Mouse (Mus musculus) right cerebral cortex, adult 2 months (tissue): Measurements from ENCODE around the gene Sspo.

Source experiments
- DNase-seq, 2 experiments: peaks; one replicate each; pipeline ENCODE4 v3.0.0; 2021 to 2022; ENCODE audit warnings: low spot score in 2 of 2

Gene Sspo

DNA sequence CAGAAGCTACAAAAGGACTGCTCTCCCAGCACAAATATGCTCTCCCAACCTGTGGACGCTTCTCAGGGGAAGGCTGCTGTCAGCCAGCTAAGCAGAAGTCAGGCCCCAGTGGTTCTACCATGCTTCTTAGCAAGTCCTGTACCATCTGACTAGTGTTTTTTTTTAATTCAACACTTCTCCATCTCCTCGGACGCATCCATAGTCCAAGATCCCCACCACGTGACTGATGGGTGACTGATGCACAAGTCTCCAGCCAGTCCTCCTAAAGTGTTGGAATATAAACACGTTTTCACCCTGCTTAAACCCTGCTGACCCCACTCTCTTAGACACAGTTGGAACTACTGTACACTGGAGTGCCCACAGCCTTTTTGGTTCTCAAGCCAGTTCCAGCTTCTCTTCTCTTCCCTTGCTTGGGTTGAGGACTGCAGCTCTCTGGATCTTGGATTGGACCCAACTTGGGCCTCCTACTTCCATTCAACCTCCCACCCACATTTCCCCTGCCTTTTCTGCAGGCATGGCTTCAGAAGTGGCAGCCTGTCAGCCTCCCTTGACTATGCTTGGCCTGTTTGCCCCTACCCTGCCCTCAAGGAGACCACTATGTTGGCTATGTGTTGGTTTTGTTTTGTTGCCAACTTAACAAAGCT is 12.2 kb upstream of the Sspo start:
- DNase-seq, result no peak

- no peak for DNase-seq
These were observed 10.2 kb upstream of the Sspo start for GRCm38 (mm10) chr6:48437679-48438376.

- no peak for DNase-seq
These were observed 9.4 kb upstream of the Sspo start for GRCm38 (mm10) chr6:48438475-48439125.

DNA sequence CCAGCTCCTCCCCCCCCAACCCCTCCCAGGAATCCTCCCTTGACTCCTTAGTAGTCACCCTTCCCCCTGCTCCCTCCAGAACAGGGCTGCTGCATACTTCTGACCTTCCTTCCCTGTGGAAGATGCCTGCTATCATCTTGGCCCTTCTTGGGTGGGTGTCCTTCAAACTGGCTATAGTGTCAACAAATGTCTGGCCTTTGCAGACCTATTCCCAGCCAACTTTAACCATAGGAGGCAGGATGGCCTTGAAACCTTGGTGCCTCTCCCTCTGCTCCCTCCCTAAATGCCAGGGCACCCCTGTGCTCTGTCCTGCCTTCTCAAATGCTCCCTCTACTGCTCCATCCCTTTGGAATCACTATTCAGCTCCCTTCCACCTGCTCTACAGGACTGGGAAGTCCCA is 8.4 kb upstream of the Sspo start:
- DNase-seq, result no peak

- no peak for DNase-seq
These were observed 7.6 kb upstream of the Sspo start for GRCm38 (mm10) chr6:48440306-48441014.

DNA sequence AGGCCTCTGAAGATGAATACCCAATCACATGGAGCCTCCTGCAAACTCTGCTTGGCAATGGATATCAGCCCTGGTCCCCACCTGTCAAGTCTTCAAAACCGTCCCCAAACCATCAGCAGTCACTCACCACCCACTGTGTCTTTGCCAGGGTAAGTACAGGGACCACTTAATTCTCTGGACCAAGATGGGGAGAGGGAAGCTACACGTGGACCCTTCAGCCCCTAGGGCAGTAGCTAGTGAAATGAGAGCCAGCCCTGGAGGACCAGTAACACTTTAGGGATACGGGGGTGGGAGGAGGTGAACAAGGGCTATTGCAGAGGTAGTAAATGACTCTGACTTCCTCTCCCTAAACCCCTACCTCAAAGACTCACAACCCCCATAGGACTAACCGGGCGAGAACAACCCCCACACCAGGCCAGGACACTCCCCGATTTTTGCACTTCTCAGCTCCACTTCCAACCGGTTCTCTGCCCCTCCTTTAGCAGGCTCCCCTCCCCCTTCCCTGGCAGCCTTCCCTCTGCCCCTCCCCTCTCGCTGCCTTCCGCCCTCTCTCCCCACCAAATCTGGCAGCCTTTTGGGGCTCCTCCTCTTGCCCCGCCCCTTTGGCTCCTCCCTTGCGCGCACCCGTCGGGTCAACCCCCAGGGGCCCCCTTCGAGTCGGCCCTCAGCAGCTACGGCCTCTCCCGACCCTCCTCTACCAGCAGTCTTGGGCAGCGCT is 4.3 kb upstream of the Sspo start:
- peak; percentile 79 for DNase-seq

GRCm38 (mm10) chr6:48444310-48445180 is 3.5 kb upstream of the Sspo start:
- DNase-seq, result peak in 1 of 2 experiments; percentile 61

- peak; percentile 32 to 47 for DNase-seq
These were observed 2.6 kb upstream of the Sspo start, which contains the start of gene Zfp467 for GRCm38 (mm10) chr6:48445181-48446101. Gene Zfp467 (minus strand): TSS chr6:48445825.

GRCm38 (mm10) chr6:48446256-48446655 is 1.8 kb upstream of the Sspo start:
- DNase-seq, result no peak

DNA sequence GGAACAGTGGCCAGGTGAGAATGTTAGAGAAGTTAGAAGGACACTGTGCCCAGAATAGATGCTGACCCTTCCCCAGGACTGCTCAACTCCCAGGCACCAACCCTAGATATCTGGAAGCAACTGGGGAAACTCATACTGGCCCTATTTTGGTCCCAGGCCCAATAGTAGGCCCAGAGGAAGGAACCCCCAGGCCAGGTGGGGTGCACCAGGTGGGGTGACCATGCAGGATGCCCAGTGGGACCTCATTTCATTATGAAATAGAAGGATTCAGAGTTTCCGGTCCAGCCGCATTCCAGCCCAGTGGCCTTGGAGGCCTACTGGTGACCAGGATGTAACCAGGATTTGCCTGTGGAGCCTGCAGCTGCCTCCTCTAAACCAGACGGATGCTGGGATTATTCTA is 1.1 kb upstream of the Sspo start:
- no peak for DNase-seq

DNA sequence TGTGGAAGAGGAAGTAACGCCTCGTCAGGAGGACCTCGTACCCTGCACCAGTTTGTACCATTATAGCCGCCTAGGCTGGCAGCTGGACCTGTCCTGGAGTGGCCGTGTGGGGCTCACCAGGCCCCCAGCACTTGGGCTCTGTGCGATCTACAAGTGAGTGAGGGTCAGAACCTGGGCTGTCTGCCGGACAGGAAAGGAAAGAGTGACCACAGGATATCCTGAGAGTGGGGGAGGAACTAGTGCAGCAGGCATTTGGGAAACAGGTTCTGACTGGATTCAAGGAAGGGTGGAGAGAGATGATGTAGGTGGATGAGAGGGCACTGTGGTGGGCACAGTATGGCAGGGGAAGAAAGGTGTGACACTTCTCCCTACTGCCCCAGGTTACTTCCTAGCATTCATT is 498 bp downstream of the Sspo start:
- no peak for DNase-seq

DNA sequence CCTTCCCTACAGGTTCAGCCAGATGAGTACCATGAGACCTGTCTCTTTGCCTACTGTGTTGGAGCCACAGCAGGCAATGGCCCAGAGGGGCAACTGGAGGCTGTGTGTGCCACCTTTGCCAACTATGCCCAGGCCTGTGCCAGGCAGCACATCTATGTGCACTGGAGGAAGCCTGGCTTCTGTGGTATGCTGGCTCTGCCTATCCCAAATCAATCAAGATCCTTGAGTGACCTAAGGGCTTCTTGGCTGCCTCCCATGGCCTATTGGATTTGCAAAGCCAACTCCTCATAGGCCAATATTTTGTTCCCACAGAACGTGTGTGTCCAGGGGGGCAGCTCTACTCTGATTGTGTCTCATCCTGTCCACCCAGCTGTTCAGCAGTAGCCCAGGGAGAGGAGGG is 4.1 kb downstream of the Sspo start:
- DNase-seq, result no peak

GRCm38 (mm10) chr6:48452771-48453170 is 4.7 kb downstream of the Sspo start:
- no peak for DNase-seq

DNA sequence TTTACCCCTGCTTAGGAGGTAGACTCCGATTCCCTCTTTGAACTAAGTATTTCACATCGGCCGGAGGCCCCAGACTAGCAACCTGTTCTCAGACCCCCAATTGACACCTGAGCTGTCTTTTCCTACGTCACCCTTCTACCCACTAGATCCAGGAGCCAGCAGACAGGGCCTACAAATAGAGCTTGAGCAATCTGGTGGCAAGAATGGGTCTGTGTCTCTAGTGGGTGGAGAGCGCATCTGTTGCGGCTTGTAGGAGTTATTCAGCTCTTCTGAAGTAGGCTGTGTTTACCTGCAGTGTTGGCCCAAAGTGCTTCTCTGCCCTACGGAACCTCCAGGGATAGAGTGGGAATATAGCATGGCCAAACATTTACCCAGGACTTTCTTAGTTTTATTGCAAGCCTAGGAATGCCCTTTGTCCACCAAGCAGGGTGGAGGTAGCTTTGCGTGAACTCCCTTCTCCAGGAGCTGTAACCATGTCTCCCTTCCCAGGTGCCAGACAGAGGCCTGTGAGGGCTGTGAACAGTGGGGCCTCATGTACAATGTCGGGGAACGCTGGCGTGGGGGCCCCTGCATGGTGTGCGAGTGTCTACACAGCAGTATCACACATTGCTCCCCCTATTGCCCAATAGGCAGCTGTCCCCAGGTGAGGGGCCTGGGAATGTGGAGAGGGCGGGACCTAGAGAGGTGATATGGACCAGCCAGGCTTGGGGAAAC is 17.1 kb downstream of the Sspo start:
- peak; percentile 55 to 73 for DNase-seq

DNA sequence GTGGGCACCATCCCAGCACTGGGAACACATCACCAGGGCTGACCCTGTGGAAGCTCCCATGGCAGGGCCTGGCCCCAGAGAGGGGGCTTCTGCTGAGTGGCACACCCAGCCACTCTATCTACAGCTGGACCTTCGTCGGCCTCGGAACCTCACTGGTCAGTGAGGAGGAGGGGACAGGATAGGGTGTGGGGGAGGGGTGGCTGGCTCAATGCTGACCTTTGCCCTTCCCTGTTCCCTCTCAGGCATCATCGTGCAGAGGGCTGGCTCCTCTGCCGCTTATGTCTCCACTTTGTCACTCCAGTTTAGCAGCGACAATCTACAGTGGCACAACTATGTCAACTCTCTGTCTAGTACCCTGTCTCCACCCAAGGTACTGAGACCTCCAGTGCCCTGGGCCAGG is 18.7 kb downstream of the Sspo start:
- DNase-seq, result no peak

GRCm38 (mm10) chr6:48467490-48467889 is 19.5 kb downstream of the Sspo start:
- no peak for DNase-seq

DNA sequence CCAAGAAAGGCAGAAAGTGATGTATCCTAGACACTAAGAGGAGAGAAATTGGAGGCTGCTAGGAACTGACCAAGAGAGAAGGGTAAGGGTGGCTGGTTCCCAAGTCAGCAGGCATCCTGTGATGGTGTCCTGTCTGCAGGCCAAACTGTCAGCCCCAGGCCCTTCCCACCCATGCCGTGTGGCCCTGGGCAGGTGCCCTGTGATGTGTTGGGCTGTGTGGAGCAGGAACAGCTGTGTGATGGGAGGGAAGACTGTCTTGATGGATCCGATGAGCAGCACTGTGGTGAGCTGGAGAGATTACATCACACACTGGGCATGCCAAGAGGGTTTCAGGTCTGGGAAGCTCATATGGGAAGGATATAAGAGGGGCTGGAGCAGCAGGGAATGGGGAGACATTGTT is 22.7 kb downstream of the Sspo start:
- DNase-seq, result no peak

DNA sequence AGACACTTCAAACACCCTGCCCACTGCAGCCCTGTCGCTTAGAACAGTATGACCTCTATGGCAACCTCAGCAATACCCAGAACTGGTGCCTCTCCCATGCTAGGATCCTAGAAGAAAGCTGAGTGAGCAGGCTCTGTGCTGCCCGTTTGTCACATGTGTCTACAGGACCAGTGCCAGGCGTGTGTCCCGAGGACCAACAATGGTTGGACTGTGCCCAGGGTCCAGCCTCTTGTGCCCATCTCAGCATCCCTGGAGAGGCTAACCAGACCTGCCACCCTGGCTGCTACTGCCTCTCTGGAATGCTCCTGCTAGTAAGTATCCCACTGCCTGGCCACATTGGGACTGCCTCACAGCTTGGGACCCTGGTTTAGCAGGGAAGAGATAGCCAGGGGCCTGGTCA is 30.4 kb downstream of the Sspo start:
- DNase-seq, result no peak

DNA sequence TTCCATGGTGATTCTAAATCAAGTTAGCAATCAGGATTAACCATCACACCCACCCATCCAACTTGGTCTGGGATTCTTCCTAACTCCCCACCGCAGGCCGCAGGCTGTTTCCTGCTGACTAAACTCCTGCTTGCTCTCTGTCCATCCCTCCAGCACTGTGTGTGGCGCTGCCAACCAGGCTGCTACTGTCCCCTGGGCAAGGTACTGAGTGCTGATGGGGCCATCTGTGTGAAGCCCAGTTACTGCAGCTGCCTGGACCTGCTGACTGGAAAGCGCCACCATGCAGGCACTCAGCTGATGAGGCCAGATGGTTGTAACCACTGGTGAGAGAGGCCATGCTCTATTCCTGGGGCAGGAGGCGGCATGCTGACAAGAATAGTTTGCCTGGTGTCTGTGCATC is 34.5 kb downstream of the Sspo start:
- no peak for DNase-seq
